Mouse (Mus musculus) MEL (cell line): Measurements from ENCODE around the gene Mthfd2.

ENCODE experiments used
- CTCF ChIP-seq, 3 experiments: IDR thresholded peaks in 2 of 3; conservative IDR thresholded peaks in 1 of 3; 2 replicates each; pipeline ENCODE4 v1.5.1; 2011 to 2012; ENCODE audit warnings: low read length in 3 of 3, low read depth in 2 of 3, mild to moderate bottlenecking in 2 of 3, improper control_type of control experiment in 1 of 3, inconsistent platforms in 1 of 3, mixed read lengths in 1 of 3, moderate library complexity in 1 of 3; ENCODE audit not compliant: control insufficient read depth in 1 of 3, insufficient read depth in 1 of 3, poor library complexity in 1 of 3, severe bottlenecking in 1 of 3
- E2F4 ChIP-seq: IDR thresholded peaks from 2 replicates; pipeline ENCODE4 v1.6.1; 2011; ENCODE audit warnings: low read depth, low read length, improper control_type of control experiment, borderline replicate concordance
- GATA1 ChIP-seq: IDR thresholded peaks from 2 replicates; pipeline ENCODE4 v1.6.1; 2011; ENCODE audit warnings: low read depth, low read length, improper control_type of control experiment
- POLR2A ChIP-seq, 2 experiments: IDR thresholded peaks; 2 replicates each; pipeline ENCODE4 v1.6.1; 2011 to 2012; ENCODE audit warnings: low read length in 2 of 2, mild to moderate bottlenecking in 2 of 2, control low read depth in 1 of 2, improper control_type of control experiment in 1 of 2, low read depth in 1 of 2, moderate library complexity in 1 of 2; ENCODE audit not compliant: control insufficient read depth in 1 of 2, insufficient read depth in 1 of 2, poor library complexity in 1 of 2
- RCOR1 ChIP-seq: IDR thresholded peaks from 2 replicates; pipeline ENCODE4 v1.6.1; 2012; ENCODE audit warnings: low read depth, mild to moderate bottlenecking, inconsistent platforms, low read length, improper control_type of control experiment
- TCF12 ChIP-seq: IDR thresholded peaks from 2 replicates; pipeline ENCODE4 v1.6.1; 2014; ENCODE audit warnings: low read depth, mild to moderate bottlenecking, inconsistent platforms, low read length, improper control_type of control experiment, moderate library complexity
- ZKSCAN1 ChIP-seq: IDR thresholded peaks from 2 replicates; pipeline ENCODE4 v1.6.1; 2012; ENCODE audit warnings: low read depth, mild to moderate bottlenecking, inconsistent platforms, low read length, improper control_type of control experiment, moderate library complexity

GRCm38 (mm10) chr6:83373704-83374300 lies 48.1 kb upstream of the Mthfd2 start:
- no peak for TF ChIP-seq ZKSCAN1
- no peak for TF ChIP-seq GATA1
- TF ChIP-seq CTCF (IDR thresholded peaks at IDR 0.05 in 2 of 3, conservative IDR thresholded peaks at IDR 0.05 in 1 of 3; ENCODE audit: control insufficient read depth in 1 of 3, insufficient read depth in 1 of 3, low read depth in 2 of 3, low read length in 3 of 3, poor library complexity in 1 of 3, severe bottlenecking in 1 of 3): no peak
- TF ChIP-seq TCF12: no peak
- no peak for TF ChIP-seq POLR2A (IDR thresholded peaks at IDR 0.05; ENCODE audit: control insufficient read depth in 1 of 2, insufficient read depth in 1 of 2, low read depth in 1 of 2, low read length in 2 of 2, poor library complexity in 1 of 2)
- TF ChIP-seq E2F4: no peak
- TF ChIP-seq RCOR1: no peak
